In the genomic region with DNA sequence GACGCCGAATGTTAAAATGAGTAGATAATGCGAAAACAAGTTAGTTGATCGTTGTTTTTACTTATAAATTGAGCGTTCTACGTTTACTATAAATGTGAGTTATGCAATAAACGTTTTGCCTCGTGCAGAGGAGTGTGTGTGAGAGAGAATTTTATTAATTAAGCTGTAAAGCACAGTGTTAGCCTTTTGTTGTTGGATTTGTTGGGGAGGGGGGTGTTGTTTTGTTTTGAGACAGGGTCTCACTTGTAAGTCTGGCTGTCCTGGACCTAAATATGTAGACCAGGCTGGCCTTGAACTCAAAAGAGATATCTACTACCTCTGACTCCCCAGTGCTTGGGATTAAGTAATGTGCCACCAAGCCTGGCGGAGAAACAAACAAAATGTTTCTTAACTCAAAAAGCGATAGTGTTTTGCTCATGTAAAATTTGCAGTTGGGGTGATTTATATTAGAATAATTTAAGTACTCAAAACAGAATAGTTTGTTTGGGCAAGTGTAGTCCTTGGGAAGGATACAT, we compare ENCODE assay signal across 9 mouse cellular contexts. TPM values are rescaled to one million over a fixed set of nuclear protein-coding genes. Genes with fewer than 3 reads are reported as not detected.
DNase-seq lines count a peak whose midpoint lies in the region; ATAC-seq lines count a peak whose summit lies in the region.
"Had no signal": no experiment of that assay in that cellular context is flagged by ENCODE, and none has a peak within 500 bp of the region (broad histone marks: within the 10 kb centered on the region; RNA-seq: fewer than 3 reads in every experiment).

No protein-coding gene starts in this region.

- 6% methylated on average over 10 of the region's 10 CpGs for WGBS in heart, embryonic 14.5 days
- WGBS in hindbrain, embryonic 11.5 days = 10% methylated on average over 10 of the region's 10 CpGs
- WGBS in macrophage (ENCODE audit: missing documents) = 17% methylated on average over 10 of the region's 10 CpGs

- peaks cover 71% of the 10 kb centered on the region for H3K79me2 ChIP-seq in macrophage (ENCODE audit: inconsistent target)

- peak overlapping the region; percentile 12 to 76; a peak in 3 of 4 replicates for H3K4me3 ChIP-seq in heart, embryonic 14.5 days (ENCODE audit: control insufficient read depth in 1 of 2, insufficient read depth in 1 of 2, low read depth in 1 of 2, low read length in 2 of 2)
- peak overlapping the region; percentile 95 for H3K4me3 ChIP-seq in hindbrain, embryonic 11.5 days (ENCODE audit: low read depth, low read length)
- peak overlapping the region; percentile 97 for H3K4me3 ChIP-seq in macrophage (ENCODE audit: inconsistent target)

- H3K9me3 ChIP-seq in heart, embryonic 14.5 days (ENCODE audit: control insufficient read depth, low read length) = no peaks in the 10 kb centered on the region
- H3K9me3 ChIP-seq in hindbrain, embryonic 11.5 days (ENCODE audit: control insufficient read depth, low read length) = no peaks in the 10 kb centered on the region

- H3K27ac ChIP-seq in heart, embryonic 14.5 days (replicated peaks in 1 of 2; ENCODE audit: control insufficient read depth in 1 of 2, insufficient read depth in 1 of 2, low read depth in 2 of 2, low read length in 2 of 2) = no peak overlapping the region
- no peak overlapping the region for H3K27ac ChIP-seq in hindbrain, embryonic 11.5 days (ENCODE audit: low read depth, low read length)
- H3K27ac ChIP-seq in macrophage = peak overlapping the region; percentile 86

- no peak for ATAC-seq in heart, embryonic 14.5 days (ENCODE audit: insufficient number of reproducible peaks, insufficient read depth, low FRiP score, low read depth)
- no peak for ATAC-seq in hindbrain, embryonic 11.5 days (ENCODE audit: low FRiP score)

- peaks cover 7 to 41% of the 10 kb centered on the region in 2 experiments for H3K4me1 ChIP-seq in heart, embryonic 14.5 days (ENCODE audit: control insufficient read depth in 2 of 2, insufficient read depth in 2 of 2, low read length in 2 of 2)
- H3K4me1 ChIP-seq in hindbrain, embryonic 11.5 days (replicated peaks; ENCODE audit: control insufficient read depth, insufficient read depth, low read length) = peaks cover 2% of the 10 kb centered on the region; the same call in 1 of the 2 replicates

- H3K27me3 ChIP-seq in heart, embryonic 14.5 days (ENCODE audit: control insufficient read depth, insufficient read depth, low read length) = no peaks in the 10 kb centered on the region
- H3K27me3 ChIP-seq in hindbrain, embryonic 11.5 days (ENCODE audit: control insufficient read depth, insufficient read depth, low read length) = no peaks in the 10 kb centered on the region

- intact Hi-C loops in heart, postnatal 25 days (cut with DNase I) = no loop called here

- DNase-seq in heart, postnatal 25 days (ENCODE audit: low spot score) = no peak
- peak; percentile 16 for DNase-seq in NIH3T3 (ENCODE audit: low read depth)
- DNase-seq in hindbrain, embryonic 11.5 days (ENCODE audit: low spot score) = no peak
- DNase-seq in layer of hippocampus, postnatal 10 days (ENCODE audit: low spot score in 2 of 2) = no peak
- DNase-seq in gastrocnemius, adult 18-20 months (ENCODE audit: low spot score) = no peak
- no peak for DNase-seq in testis, postnatal 14 days (ENCODE audit: low spot score)

- H3K36me3 ChIP-seq in heart, embryonic 14.5 days (ENCODE audit: control insufficient read depth, insufficient read depth, low read length) = peaks cover 10% of the 10 kb centered on the region; the same call in 1 of the 2 replicates
- no peaks in the 10 kb centered on the region; the same call in 1 of the 2 replicates for H3K36me3 ChIP-seq in hindbrain, embryonic 11.5 days (ENCODE audit: control insufficient read depth, insufficient read depth, low read length)
- H3K36me3 ChIP-seq in macrophage (ENCODE audit: inconsistent target) = no peaks in the 10 kb centered on the region

- peak overlapping the region; percentile 84 for H3K4me2 ChIP-seq in heart, embryonic 14.5 days (ENCODE audit: low read length)
- peak overlapping the region; percentile 80 for H3K4me2 ChIP-seq in hindbrain, embryonic 11.5 days (replicated peaks; ENCODE audit: low read depth, low read length)

- peak overlapping the region; percentile 85 for H3K9ac ChIP-seq in heart, embryonic 14.5 days (ENCODE audit: low read length)
- H3K9ac ChIP-seq in hindbrain, embryonic 11.5 days (ENCODE audit: low read depth, low read length) = peak overlapping the region; percentile 94

RNA-seq across cellular contexts. Expression of a gene that starts 1.3 kb away (rescaled TPM):
- polyA plus RNA-seq in heart, embryonic 14.5 days (2014; fragmentation: Nextera tagmentation; extraction: Ambion mirVana) = 61.6 and 62.2 TPM in 2 replicates
- 10 to 100 TPM; 28.0 to 28.2 TPM for total RNA-seq in heart, postnatal 25 days (2021)
- 94.1 and 123 TPM in 2 replicates for polyA plus RNA-seq in hindbrain, embryonic 11.5 days (2014; fragmentation: Nextera tagmentation; extraction: Ambion mirVana)
- total RNA-seq in macrophage (2018; cell fraction: chromatin; rRNA removed) = 100 to 1,000 TPM; 213 to 406 (median 340) TPM
- total RNA-seq in macrophage (2018; cell fraction: cytosol; rRNA removed) = 10 to 100 TPM in 24 of 26 experiments, 1 to 10 TPM in 2; 8.9 to 27.6 (median 15.0) TPM
- total RNA-seq in macrophage (2018; cell fraction: nucleus; rRNA removed) = 100 to 1,000 TPM; 157 to 337 (median 214) TPM
- polyA plus RNA-seq in macrophage (2018) = 16.3 to 29.4 TPM (median 17.5 TPM) in 3 replicates
- 10 to 100 TPM; 50.5 to 54.4 TPM for total RNA-seq in layer of hippocampus, postnatal 10 days (2021)
- 10 to 100 TPM; 16.4 to 16.7 TPM for total RNA-seq in gastrocnemius, adult 18-20 months (2021)

RNA-seq across cellular contexts. Expression of a gene that starts 46.0 kb away (rescaled TPM):
- polyA plus RNA-seq in heart, embryonic 14.5 days (2014; fragmentation: Nextera tagmentation; extraction: Ambion mirVana) = 0.12 and 0.55 TPM in 2 replicates
- under 1 TPM in 1 of 2 experiments, not detected in 1; 0.39 TPM for total RNA-seq in heart, postnatal 25 days (2021)
- 0.17 and 0.37 TPM in 2 replicates for polyA plus RNA-seq in hindbrain, embryonic 11.5 days (2014; fragmentation: Nextera tagmentation; extraction: Ambion mirVana)
- not detected for total RNA-seq in macrophage (2018; cell fraction: chromatin; rRNA removed)
- total RNA-seq in macrophage (2018; cell fraction: cytosol; rRNA removed) = not detected
- not detected for total RNA-seq in macrophage (2018; cell fraction: nucleus; rRNA removed)
- not detected in 3 replicates for polyA plus RNA-seq in macrophage (2018)
- total RNA-seq in layer of hippocampus, postnatal 10 days (2021) = not detected
- total RNA-seq in gastrocnemius, adult 18-20 months (2021) = not detected
- polyA plus RNA-seq: gonadal fat pad, adult 2 months had no signal

Comparison
In these comparisons a context has a peak if more than half of its experiments do, and no peak if none do; other contexts are left out.
1. H3K4me3 ChIP-seq: peak in every context shown above with its lines; median percentile 97 in macrophage; 95 in hindbrain, embryonic 11.5 days; 44 in heart, embryonic 14.5 days.